Mouse (Mus musculus): Measurements from ENCODE around the gene Kif16b.

- TF ChIP-seq CTCF (IDR thresholded peaks at IDR 0.05) = no peak
- no peak for TF ChIP-seq POLR2A (IDR thresholded peaks at IDR 0.05; ENCODE audit: insufficient read depth, low read depth, low read length)
Observed at GRCm38 (mm10) chr2:142876636-142877035, 24.7 kb downstream of the Kif16b start.

Measured in heart, adult 2 months (tissue).